Mouse (Mus musculus) left cerebral cortex, adult 2 months (tissue): ENCODE results near the gene Spata2l. TPM values are rescaled to one million over a fixed set of nuclear protein-coding genes. Genes with fewer than 3 reads are reported as not detected.
"Not testable (repeated sequence)": the region's sequence is repeated elsewhere in the genome, so short reads cannot be mapped to it uniquely, and the experiment has no call there.

Source experiments
- DNase-seq, 2 experiments: peaks; one replicate each; pipeline ENCODE4 v3.0.0; 2021 to 2022; ENCODE audit warnings: low spot score in 2 of 2, mixed read lengths in 1 of 2; ENCODE audit errors: extremely low spot score in 1 of 2
- H3K27ac ChIP-seq: fragments of 200-600 bp; 2 replicates; pipeline ENCODE4 v1.8.1; 2022
- H3K4me3 ChIP-seq: fragments of 200-600 bp; 2 replicates; pipeline ENCODE4 v1.8.1; 2022
- CTCF ChIP-seq: fragments of 200-600 bp; IDR thresholded peaks from 2 replicates; pipeline ENCODE4 v1.8.1; 2022; ENCODE audit warnings: antibody characterized with exemption, mild to moderate bottlenecking, moderate library complexity
- intact Hi-C: fragments of 180-260 bp; cut with DNase I; formaldehyde crosslinking; loops from one replicate; pipeline ENCODE4 v1.15.1; 2025
- total RNA-seq, 2 experiments: library from RNA; stranded (reverse); gene quantifications; 2 replicates each; pipeline ENCODE4 v1.2.3; 2021

The Spata2l gene
- total RNA-seq, 2 experiments from 2014 or later: 75.4 to 97.5 TPM

DNA sequence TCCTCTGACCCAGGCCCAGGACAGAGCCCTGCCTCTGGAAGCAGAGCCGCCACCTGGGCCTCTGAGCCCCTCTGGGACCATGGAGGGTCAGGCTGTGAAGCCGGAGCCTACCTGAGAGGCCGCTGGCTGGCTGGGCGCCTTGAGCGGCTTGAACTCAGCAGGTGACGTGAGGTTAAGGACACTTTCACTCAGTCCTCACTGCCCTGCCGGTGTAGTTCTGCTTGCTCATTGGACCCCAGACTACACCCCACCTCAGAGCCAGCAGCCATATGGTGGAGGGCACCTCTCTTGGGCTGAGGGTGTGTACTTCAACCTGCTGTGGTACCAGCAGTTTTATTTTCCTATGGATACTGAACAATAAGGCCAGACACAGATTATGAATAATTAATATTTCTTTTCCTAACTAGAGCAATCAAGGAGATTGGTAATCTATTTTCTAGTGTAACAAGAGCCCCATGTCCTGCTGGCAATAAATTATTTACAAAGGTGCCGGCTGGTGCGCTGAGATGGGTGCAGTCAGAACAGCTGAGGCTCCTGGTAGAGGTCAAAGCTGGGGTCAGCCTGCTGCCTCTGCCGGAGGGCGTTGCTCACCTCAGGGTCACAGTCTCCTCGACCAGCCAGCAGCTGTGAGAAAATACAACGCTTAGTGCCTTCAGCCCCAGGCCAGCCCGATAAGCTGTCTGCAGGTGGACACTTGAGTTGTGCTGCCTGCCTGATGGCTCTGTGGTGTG, 32.1 kb upstream of the Spata2l start:
- TF ChIP-seq CTCF: no peak
- Histone ChIP-seq H3K4me3 (no peak overlapping the region), H3K27ac (no peak overlapping the region)
- intact Hi-C loops: no loop called here
- no peak for DNase-seq

DNA sequence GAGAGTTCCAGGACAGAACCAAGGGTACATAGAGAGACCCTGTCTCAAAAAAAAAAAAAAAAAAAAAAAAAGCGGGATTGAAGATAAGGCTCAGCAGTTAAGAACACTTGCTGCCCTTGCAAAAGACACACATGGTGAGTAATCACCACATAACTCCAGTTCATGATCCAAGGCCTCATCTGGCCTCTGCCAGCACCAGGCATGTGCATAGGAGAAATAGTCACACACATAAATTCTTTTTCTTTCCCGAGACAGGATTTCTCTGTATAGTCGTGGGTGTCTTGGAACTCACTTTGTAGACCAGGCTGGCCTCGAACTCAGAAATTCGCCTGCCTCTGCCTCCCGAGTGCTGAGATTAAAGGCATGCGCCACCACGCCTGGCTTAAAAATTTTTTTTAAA, 21.6 kb upstream of the Spata2l start:
- H3K27ac ChIP-seq: peak overlapping the region; percentile 28; the same call in 1 of the 2 replicates
- intact Hi-C loops: loop anchor here (10.0 kb wide), 1 partner anchor 107 kb away; no protein-coding TSS in a partner anchor
- DNase-seq, H3K4me3 ChIP-seq: not testable (repeated sequence)

DNA sequence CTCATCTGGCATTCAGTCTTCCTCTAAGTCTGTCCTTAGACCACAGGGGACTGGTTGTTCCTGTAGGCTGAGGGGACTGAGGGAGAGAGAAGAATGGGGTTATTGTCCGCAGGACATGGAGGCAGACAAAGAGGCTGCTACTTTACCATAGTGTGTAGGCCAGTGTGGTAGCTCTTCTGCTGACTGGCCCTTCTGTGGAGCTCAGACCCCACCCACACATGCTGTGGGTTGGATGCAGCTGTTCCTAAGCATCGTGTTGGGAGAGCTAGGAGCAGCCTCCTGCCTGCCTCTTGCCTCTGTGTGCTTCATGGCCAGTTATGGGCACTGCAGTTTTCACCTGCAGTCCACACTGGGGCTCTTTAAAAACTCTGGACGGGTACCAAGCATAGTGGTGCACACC, 21.1 kb upstream of the Spata2l start:
- DNase-seq: peak; percentile 29 to 37
- intact Hi-C loops: loop anchor here (10.0 kb wide), 1 partner anchor 108 kb away; no protein-coding TSS in a partner anchor
- TF ChIP-seq CTCF: no peak
- Histone ChIP-seq H3K4me3 (no peak overlapping the region), H3K27ac (peak overlapping the region; percentile 80)

DNA sequence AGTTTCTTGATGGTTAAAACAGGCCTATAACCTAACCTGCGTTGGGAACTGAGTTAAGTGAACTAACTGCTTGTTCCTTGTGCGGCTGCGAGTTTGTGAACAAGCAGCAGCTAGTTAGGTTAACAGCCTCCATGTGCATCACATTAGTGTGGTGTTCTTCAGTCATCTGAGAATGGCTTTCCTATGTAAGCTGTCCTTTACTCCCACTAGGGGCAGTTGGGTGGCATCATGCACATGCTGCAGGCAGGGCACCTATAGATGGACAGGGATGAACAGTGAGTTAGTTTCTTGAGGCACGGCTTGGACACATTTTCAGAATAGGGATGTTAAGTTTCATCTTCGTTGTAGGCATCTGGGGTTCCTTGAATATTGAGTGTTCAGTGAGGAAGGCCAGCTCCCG, 19.1 kb upstream of the Spata2l start:
- Histone ChIP-seq H3K4me3 (peak overlapping the region; percentile 99), H3K27ac (peak overlapping the region; percentile 98)
- intact Hi-C loops: loop anchor here (10.0 kb wide), 1 partner anchor 110 kb away; no protein-coding TSS in a partner anchor
- DNase-seq: no peak
- no peak; the same call in none of the 2 replicates for TF ChIP-seq CTCF

DNA sequence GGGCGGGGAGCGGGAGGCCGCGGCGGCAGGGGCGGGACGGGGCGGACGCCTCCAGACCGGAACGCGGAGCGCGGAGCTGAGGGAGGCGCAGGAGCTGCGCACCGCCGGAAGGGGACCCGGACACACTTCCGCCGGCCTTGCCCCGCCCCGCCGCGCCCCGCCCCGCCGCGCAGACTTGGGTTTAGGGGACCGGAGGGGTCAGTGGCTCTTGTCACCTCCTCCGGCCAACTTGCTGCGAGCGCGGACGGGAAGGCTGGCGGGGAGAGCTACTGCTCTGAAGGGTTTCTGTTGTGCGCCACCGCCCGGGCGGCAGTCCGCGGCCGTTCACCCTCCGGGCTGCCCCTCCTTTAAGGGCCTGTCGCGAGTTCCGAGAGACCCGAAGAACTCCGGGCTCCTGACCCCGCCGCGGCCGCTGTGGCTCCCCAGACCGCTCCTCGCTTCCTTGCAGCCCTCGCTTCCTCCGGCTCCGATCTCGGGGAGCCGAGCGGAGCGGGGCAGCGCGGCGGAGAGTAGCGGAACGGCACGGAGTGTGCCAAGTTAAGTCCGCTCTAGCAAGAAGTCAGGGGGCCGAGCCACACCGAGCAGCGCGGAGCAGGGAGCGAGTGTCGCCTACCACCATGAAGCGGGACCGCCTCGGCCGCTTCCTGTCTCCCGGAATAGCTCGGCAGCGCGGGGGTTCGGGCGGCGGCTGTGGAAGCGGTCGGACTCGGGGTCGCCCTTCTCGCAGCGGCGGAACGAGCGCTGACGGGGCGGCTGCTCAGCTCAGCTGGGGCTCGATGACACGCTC, 18.3 kb upstream of the Spata2l start, which contains the start of the genes Zfp276 and Vps9d1:
TSS of gene Zfp276 (plus strand) at position 97 of the 787 bp plus-strand sequence.
TSS of gene Vps9d1 (minus strand) at position 250 of the 787 bp plus-strand sequence.
- intact Hi-C loops: loop anchor here (1.0 to 10.0 kb wide), 2 partner anchors 19 to 111 kb away; no protein-coding TSS in a partner anchor
- no peak; the same call in 1 of the 2 replicates for TF ChIP-seq CTCF
- DNase-seq: peak; percentile 85 to 88
- peak within 1 kb of the TSS; percentile 98 for H3K27ac ChIP-seq
- peak within 1 kb of the TSS; percentile 99 for H3K4me3 ChIP-seq

DNA sequence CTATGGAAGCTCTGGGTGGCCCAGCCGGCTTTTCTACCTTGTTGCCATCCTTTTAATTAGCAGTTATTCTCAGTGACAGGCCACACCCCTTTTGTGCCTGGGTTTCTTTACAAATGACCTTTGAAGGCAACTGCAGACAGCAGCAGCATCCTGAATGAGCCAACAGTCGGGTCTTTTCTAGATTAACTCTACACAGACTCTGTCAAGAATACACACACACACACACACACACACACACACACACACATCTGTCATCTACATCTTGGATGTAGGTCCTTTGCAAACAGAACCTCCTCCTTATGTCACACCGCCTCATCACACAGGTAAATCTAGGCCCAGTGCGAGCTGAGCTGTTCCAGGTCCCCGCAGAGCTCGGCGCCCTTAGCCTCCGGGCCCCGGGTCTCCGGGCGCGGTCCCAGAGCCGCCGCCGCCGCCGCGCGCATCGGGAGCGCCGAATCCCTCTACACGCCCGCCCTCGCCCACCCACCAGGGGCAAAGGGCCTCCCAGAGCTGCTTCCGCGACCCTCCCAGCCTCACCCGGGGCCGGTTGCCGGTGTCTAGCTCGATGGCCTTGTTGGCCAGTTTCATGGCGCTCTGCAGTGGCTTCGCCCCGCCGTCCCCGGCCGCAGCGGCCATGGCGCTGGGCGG, 17.5 kb upstream of the Spata2l start:
- intact Hi-C loops: loop anchor here (1.0 to 10.0 kb wide), 2 partner anchors 18 to 111 kb away; no protein-coding TSS in a partner anchor

DNA sequence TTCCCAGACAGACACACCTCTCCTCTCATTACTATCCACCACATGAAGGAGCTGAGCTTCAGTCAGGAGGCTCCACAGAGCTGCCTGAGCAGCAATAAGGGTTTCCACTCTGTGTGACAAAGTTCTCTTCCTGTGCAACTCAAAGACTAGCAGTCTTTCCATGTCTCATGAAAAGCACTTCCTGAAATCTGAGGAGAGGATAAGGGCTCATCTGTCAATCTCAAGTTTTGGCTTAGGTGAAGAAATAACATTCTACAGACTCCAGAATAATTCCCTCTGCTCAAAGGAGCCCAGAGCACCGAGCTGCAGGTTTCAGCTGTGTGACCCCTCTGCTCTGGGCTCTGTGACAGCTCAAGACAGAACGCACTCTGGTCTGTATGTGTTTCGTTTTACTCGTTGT, 16.9 kb upstream of the Spata2l start:
- TF ChIP-seq CTCF: no peak
- DNase-seq: no peak
- intact Hi-C loops: loop anchor here (10.0 kb wide), 1 partner anchor 112 kb away; no protein-coding TSS in a partner anchor
- Histone ChIP-seq H3K4me3 (peak overlapping the region; percentile 99), H3K27ac (0 out of 2 replicates have a peak overlapping the region, but pooled peaks have one; percentile 15)

More for the DNA sequence above, 17.5 kb upstream of the Spata2l start:
- Histone ChIP-seq H3K4me3 (peak overlapping the region; percentile 99), H3K27ac (peak overlapping the region; percentile 98)
- no peak for DNase-seq
- no peak for TF ChIP-seq CTCF

DNA sequence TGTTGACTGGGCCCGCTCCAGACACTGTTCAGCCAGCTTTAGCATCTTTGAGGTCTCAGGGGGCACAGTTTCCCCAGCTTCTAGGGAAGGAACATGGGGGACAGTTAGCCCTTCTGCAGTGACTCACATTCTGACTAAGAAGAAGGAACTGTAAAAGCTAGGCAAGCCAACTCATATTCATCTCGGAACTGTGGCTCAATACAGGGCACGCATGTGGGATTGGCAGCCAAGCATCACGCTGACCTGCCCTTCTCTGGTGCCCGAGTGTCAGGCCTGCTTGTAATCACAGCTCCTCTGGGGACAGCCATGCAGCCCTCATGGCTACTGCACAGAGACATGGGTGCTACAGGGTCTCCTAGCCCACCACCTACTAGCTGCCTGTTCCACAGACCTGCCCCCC, 14.9 kb upstream of the Spata2l start:
- intact Hi-C loops: loop anchor here (10.0 kb wide), 1 partner anchor 114 kb away; no protein-coding TSS in a partner anchor
- H3K4me3 ChIP-seq: no peak overlapping the region
- no peak for DNase-seq
- H3K27ac ChIP-seq: no peak overlapping the region
- TF ChIP-seq CTCF: no peak

DNA sequence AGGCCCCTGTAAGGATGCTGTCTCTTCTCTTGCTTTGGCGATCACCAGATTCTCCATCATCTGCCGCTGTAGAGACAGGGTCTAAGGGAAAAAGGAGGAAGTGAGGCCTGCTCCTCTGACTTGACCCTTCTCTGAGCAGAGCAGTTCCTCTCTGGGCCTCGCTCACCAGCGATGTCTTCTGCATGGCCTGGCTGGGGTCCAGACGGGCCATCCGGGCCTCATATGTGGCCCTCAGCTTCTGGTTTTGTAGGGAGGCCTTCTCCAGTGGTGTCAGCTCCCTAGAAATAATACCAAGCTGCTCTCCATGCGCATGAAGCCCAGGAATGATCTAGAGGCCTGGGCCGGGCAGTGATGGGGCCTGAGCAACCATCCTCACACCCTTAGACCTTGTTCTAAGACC, 12.6 kb upstream of the Spata2l start:
- Histone ChIP-seq H3K4me3 (no peak overlapping the region), H3K27ac (no peak overlapping the region)
- no peak for TF ChIP-seq CTCF
- intact Hi-C loops: no loop called here
- no peak for DNase-seq

DNA sequence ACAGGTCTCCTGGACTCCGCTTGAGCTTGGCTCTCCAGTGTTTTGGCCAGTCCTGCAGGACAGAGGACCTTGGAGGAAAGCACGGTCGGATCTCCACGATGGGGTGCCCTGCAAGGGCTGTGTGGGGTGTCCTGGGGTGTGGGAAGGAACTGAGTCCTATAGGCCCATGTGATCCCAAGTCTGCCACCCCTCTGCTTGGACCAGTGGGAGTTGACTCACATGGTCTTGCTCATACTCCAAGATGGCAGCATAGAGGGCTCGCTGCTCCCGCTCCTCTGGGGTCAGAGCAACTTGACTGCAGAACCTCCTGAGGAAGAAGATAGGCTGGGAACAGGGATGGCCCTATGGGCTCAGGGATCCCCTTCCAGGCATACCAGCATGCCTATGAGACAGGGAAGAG, 11.7 kb upstream of the Spata2l start:
- no peak for DNase-seq
- Histone ChIP-seq H3K27ac (no peak overlapping the region), H3K4me3 (no peak overlapping the region)
- no peak for TF ChIP-seq CTCF
- intact Hi-C loops: no loop called here

DNA sequence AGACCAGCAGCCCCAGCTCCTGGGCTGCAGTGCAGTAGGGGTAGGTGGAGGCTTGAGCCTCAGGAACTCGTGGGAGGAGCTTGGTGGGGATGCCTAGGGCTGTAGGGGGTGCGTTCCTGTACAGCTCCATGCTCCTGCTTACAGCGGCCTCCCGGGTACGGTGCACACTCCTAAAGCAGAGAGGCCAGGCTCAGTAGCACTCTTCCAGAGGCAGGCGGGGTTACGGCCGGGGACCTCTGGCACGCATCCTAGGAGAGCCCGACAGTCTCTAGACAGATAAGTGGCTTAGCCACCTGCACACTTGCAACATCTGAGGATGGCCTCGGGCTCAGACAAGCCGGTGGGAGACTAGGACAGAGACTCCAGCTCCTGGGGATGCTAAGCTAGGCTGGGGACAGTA, 9.5 kb upstream of the Spata2l start:
- no peak overlapping the region for H3K4me3 ChIP-seq
- no peak for DNase-seq
- TF ChIP-seq CTCF: no peak
- H3K27ac ChIP-seq: no peak overlapping the region
- intact Hi-C loops: no loop called here
